Mouse (Mus musculus) embryonic fibroblast, embryonic 13.5 days (primary cell): Measurements from ENCODE around the gene Ube2l6.

Experiments used
- CTCF ChIP-seq: IDR thresholded peaks from 2 replicates; pipeline ENCODE4 v1.5.1; 2011; ENCODE audit warnings: mild to moderate bottlenecking, control low read depth, low read length, moderate library complexity, borderline replicate concordance; ENCODE audit not compliant: insufficient read depth
- POLR2A ChIP-seq: IDR thresholded peaks from 2 replicates; pipeline ENCODE4 v1.6.1; 2011; ENCODE audit warnings: low read depth, mild to moderate bottlenecking, control low read depth, low read length, moderate library complexity

DNA sequence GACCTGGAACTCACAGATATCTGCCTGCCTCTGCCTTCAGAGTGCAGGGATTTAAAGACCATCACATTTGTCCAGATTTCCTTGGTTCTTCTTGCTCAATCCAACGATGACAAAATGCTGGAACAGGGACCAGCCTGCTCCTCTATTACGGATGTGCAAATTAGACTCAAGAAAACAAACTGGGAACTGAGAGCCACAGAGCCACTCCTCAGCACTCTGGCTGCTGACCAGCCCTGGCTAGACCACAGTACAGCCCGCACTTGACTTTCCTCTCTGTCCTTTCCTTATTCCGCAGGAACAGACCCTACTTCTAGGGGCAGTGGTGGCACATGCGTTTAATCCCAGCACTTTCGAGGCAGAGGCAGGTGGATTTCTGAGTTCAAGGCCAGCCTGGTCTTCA lies 28.1 kb upstream of the Ube2l6 start:
- TF ChIP-seq CTCF, result no peak
- no peak for TF ChIP-seq POLR2A
